Mouse (Mus musculus) adrenal gland, postnatal 14 days (tissue): ENCODE data around the gene Slc38a2. TPM values are rescaled to one million over a fixed set of nuclear protein-coding genes. Genes with fewer than 3 reads are reported as not detected.

Experiments
- DNase-seq: peaks from one replicate; pipeline ENCODE4 v3.0.0; 2021; ENCODE audit warnings: mixed read lengths
- total RNA-seq: library from RNA; stranded (reverse); gene quantifications from 2 replicates; pipeline ENCODE4 v1.2.3, GENCODE M21; 2021

Gene Slc38a2
- total RNA-seq, 1 experiment from 2014 or later: 167 TPM

DNA sequence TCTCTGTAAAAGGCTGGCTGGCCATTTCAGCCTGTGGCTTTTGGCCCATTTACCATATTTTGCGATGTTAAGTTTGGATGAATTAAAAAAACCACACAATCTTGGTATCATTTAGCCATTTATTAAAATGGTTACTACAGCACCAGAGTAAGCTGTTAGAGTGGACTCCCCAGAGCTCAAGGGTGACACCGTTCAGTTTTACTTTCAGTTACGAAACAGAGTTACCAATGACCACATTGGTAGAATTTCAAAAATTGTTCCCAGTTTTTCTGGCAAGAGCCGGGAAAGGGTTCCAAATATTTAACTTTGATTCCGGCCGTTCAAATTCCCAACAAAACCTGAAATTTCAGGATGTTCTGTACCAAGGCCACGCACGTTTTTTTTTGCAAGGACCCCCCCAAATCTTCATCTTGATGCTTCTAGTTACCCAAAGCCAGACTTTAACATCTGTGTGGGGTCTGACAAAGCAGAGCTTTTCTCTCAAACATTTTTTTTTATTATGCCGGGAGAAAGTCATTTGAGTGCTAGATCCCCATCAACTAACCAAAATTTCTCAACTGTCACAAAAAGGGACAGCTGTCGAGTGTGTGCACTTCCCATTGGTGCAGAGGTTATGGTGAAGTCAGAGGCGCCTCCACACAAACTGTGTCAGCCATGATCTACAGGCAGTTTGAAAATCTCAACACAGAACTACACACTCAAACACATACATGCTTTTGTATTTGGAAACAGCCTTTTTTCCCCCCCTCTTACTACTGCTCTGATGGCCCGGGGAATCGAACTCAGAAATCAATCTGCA lies 2.8 kb downstream of the Slc38a2 start:
- no peak for DNase-seq

DNA sequence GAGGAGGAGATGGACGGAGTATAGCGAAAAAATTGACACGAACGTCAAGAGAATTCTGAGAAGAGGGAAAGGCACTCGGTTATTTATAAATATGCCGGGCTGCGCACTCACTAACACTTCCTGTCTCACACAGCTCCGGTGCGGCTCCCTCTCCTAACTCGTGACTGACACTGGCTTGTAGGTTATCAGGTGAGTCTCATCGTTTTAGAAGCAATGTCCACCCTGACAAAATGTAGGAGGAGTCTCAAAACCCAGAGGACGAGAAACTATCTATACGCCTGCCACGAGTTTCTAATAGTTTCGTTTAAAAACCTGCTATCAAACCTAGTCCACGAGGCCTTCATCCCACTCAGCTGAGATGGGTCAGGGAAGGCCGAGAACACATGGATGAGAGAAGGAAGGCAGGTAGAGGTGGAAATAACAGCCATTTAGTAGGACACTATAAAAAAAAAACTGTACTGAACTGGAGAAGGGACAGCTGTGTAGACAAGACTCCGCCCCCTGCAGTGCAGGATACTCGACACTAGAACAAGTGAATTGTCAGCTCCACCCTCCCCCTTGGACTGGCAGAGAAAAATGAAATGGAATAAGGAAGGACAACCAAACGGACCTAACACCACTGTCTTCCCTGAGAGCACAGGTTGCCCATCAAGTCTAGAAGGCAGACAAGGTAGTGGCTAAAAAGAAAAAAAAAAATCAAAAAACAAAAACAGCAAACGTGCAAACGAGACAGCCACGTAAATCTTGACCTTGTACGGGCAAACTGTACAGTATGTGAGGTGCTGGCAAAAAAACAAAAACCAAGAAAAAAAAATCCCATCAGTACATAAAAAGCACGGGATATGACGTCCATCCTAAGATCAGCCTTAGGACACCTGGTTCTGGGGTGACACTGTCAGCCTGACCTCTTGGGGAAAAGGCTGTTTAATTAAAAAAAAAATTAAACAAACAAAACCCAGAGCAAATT lies 3.8 kb downstream of the Slc38a2 start:
- DNase-seq: peak; percentile 70

DNA sequence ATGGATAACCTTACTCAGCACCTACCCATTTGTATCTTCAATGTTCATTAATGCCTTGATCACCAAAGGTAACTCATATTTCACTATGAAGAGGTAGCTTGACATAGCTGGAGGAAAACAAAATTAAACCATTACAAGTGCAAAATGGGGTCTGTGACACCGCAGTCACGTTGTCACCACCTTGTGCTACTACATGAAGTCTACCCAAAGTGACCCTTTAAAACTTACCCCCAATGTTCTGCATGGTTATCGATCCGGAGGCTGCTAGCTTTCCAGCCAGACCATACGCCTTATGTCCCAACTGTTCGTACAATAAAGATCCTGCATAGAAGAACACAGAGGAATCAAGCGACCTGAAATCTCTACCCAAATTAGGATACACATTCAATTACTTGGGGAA lies 4.5 kb downstream of the Slc38a2 start:
- DNase-seq: no peak

DNA sequence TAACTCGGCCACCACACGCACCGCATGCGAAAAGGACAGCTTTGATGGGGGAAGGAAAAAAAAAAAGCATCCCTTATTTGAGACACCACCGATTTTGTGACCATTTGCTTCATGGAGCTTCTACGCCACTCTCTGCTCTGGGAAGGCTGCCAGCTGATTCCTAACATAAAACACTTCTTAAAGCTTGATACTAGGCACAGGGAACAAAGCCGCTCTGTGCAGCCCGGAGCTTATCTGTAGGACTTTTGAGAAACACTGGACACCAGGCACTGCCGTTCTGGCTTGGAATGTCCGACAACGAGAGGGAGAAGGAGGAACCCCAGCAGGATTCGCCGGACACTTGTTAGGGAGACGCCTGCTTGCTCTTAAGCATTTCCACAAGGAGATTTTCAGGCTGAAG lies 5.8 kb downstream of the Slc38a2 start:
- DNase-seq: peak; percentile 34

DNA sequence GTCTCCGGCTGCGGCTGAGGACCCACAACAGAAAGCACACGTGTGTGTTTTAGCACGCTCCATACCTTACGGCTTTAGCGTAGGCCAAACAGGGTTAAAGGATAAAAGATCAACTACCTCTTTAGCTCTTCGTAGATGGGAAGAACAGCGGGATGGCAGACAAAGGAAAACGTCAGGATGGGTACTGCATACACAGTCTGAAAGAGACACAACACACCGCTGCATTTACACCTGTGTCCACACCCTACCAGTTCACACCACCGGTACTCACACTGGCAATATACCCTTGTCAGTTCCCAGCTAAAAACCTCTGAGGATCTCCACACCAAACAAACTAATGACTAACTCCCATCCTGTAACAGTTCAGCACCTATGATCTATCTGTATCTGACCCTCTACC lies 7.1 kb downstream of the Slc38a2 start:
- DNase-seq: no peak

DNA sequence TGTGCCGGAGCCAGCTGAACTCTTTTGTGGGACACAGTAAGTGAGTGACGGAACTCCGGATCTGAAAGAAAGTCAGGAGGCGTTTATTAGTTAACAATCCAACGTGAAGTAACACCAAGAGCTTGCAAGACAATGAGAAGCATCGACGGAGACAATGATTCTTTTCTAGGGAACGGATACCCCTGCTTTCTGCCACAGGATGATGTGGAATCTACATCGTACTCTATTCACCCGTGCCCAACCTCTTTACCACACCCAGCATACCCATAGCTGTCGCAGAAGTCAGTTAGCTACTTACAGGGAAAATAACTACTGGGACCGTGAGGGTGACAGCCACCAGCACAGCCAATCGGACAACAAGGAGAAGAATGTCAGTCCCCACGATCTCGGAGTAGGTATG lies 8.1 kb downstream of the Slc38a2 start:
- DNase-seq: no peak

DNA sequence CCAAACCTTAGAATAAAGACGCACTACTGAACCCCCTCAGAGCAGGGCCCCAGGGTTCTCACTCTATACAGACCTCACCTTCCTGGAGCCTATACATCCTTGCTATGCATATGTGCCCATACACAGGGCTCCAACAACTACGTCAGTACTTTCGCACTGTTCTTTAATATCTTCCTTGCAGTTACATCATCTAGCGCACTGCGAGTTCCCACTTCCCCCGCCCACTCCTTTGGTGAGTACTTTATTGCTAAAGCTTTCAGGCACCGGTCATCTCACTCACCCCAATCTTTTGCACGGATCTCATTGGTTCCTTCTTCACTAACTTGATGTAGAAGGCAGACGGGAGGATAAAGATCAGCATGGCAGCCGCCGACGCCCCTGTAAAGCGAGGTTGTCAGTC lies 8.7 kb downstream of the Slc38a2 start:
- DNase-seq: no peak

DNA sequence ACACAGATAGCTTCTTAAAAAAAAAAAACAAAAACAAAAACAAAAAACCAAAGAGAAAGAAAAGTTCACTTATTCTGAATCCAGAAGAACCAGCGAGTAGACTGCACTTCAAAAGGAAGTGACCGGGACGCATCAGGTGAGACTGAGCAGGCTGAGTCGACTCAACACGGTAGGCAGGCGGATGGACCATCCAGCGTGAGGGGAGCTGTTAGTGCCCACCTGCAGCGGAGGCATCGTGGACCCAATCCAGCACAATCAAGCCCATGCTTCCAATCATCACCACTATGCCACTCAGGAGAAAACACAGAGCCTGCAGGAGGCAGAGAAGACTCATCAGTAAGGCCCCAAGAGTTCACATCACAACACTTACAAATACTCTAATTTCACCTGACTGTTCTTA lies 9.6 kb downstream of the Slc38a2 start:
- DNase-seq: no peak

DNA sequence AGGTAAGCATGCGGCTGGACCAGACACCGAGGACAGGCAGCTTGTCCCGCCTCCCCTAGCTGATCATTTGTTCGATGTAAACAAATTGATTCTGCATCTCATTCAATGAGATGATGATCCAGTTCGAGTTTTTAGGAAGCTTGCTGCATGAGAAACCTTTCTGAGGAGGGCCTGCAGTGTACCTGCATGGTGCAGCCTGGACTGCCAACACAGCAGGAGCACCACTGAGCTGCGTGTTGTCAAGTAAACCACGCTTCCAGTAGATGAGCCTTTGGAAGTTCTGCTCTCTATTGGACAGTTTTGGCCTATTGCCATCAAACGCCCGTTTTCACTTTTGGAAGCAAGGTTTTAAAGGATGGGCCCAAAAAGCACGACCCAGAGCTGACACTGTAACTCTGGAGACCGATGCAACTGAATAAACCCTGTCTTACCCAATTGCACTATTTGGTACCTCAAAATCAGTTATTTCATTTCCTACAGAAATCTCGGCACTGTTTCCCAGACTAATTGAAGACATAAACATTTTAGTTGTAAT lies 10.7 kb downstream of the Slc38a2 start:
- DNase-seq: no peak

DNA sequence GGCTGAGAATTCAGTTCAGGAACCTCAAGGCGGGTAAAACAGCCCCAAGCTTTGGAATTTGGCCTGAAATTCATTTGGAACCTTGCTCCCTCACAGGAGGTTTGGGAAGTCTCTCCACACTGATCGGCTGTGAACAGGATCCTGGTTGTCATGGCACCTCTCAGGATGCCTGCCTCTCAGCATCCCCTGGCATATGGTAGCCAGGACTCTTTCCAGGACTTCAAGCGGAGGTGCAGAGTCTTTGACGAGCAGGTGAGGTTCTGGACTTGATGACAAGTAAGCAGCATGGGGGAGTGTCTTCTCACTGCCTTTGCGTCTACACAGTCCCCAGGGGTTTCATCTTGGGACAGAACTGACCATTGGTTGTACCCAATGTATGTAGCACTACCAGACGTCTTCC lies 11.5 kb downstream of the Slc38a2 start:
- DNase-seq: no peak

DNA sequence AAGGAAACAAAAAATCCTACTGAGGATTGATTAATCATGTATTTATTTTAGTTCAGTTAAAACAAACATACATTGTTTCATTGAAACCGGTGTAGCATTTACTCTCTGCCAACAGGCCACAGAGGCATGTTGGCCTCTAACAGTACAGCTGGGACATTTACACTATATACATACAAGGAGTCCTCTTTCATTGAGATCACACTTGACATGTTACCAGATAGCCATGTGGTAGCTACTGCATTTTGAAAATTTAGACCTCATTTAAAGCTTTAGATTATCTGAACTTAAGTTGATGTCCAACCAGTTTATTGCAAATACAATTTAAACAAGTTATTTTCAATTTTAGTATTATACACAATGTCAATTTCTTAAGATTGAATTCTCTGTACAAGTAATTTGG lies 12.2 kb downstream of the Slc38a2 start:
- DNase-seq: no peak

DNA sequence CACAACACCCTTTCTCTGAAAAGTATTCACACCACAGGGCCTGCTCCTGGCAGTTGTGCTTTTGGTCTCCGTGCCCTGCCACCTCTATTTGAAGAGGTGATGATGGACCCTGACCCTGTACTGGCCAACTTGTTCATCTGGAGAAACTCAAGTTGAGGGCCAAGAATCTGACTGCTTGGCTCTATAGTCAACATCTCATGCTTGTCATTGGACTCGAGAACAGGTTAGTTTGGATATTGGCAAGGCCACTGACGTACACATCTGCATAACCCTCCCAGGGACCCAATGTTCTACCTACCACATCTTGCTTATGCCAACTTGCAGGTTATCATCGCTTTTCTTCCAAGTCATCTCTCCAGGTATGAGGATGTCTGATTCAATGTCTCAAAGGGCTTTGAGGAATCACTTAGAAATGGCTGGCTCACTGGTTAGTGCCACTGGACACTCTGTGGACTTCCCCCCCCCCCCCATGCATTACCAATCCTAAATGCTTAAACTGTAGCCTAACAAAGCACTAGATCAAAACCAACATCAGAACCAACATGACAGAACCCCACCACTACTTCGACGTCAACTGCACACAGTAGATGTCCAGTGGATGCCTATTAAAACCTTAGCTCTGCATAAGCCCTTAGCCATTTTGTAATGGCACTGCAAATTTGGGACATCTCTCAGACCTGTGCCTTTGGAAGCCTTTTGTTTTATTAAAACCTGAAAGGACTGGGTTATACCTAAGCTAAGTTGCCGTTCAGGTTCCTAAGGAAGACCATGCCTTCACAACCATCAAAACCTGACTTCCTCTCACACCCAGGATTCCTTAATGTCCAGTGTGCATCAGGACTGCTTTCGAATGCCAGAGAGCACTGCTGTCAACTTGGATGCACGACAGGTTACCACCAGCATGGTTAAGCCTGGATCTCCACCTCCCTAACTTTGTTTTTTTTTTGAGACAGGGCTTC lies 13.1 kb downstream of the Slc38a2 start:
- DNase-seq: no peak

DNA sequence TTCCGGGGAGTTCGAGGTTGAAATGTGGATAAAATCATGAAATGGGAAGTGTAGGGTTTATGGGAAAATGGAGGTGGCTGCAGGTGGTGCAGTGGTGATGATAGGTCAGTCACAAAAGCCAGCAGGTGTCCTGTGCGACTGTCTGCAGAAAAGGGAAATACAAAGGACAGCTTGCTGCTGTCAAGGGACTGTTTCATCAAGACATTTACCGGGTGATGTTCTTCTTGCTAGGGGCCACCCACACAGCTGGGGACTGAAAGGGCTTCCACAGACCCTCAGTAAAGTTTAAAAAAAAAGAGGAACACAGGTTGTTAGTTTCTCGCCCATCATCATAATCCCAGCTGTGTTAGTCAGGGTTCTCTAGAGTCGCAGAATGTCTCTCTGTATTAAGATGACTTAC lies 14.3 kb downstream of the Slc38a2 start:
- DNase-seq: no peak

DNA sequence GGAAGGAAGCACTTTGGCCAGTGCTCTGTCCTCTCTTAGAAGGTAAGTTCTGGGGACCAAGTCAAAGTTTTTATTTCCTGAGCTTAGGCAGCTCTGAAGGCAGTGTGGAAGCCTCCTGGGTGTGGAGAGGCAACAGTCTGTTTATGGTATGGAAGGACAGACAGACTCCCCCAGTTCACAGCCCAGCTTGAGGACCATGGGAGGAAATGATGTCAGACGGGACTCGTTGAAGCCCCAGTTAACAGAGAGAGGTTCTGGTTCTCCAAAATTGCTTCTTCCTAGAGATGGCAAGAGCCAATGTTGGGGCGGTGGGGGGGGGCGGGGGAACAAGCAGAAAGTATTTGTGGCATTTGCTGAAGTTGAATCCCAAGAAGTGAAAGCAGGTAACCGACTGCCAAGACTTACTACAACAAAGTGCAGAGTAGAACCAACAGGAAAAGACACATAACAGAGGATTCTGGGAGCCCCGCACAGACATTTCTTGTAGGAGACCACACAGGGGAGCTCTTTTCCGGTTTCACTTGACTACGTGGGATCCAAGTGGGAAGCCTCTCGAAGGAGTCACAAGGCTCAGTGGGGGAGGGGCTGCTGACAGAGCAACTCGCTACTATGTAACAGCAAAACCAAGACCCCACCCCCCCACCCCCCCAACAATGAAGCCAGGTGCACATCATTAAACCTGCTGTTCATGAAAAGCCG lies 15.2 kb downstream of the Slc38a2 start:
- peak; percentile 74 for DNase-seq

DNA sequence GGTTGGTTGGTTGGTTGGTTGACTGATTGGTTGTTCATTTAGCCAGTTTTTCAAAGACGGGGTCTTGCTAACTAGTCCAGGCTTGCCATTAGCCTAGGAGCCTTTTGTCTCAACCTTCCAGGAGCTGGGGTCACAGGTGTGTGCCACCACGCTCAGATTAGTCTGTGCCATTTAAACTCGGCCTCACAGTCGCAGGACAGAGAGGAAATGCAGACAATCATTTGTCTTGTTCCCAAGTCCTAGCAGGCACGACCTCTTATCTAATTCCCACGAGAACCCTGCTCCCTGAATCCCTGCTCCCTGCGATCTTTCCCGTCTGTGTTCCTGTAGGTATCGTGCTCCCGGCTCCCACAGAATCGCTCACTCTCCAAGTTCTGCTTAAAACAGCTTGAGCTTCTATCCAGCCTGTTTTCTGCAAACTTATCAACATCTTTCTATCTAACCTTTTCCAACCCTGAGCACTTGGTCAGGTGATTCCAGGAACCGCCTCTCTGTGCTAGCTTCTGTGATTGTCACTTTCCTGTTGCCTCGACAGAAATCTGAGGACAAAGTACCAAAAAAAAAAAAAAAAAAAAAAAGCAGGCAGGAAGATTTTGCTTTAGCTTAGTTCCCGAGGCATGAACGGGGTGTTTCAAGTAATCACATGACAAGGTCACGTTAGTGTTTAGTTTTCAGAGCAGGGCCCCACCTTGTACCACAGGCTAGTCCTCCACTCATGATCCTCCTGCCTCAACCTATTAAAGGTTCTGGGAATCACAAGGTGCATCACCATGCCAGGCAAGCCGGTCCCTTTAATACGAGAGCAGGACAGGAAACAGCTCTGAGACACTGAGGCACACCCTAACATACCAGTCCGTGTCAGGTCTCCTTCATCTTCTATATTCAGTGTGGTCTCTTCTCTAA lies 20.4 kb downstream of the Slc38a2 start:
- no peak for DNase-seq

DNA sequence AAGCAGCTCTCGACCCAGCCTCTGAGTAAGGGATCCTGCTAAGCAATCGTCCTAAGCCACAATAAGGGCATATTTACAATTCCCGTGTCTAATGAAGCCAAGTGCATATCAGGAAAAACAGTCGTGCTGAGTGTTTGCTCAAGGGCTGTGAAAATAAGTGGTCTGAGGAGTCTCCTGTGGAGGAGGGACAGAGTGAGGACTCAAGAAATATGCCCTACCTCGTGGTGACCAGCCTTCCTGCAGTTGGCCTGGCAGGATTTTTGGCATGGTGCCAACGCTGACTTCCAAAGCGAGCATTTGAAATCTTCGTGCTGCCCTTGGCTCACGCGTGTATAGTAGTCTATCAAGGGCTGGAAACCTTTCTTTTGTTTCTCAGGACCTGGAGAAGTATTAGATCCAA lies 23.0 kb downstream of the Slc38a2 start:
- peak; percentile 79 for DNase-seq

DNA sequence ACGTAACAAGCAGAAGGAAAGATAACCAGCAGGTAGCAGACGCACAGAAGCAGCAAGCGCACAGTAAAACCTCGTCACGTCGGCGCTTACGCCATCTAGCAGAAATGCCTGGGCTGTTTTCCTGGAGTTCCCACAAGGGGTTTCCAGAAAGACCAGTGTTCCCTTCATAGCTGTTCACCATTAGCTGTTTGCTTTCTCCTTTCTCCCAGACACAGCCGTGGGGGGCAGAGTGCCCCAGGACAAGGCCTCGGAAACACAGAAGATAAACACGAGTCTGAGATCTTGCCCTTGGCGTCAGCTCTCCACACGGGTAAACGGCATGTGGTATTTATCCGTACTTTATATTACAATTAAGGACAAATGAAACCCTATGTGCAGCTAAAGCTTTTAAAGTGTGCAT lies 23.8 kb downstream of the Slc38a2 start:
- DNase-seq: no peak

DNA sequence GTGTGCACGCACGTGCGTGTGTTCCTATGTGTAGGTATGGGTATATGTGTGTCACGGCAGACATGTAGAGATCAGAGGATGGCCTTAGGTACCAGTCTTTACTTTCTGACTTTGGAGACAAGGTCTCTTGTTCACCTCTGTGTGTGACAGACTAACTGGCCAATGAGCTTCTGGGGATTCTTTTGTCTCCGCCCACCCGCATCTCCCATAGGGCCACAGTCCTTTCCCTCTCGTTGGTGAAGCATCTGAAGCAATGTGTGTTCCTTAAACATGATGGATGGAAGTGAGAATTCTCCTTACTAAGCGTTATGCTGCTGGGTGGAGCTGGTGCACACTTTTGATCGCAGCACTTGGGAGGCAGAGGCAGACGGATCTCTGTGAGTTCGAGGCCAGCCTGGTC lies 24.5 kb downstream of the Slc38a2 start:
- DNase-seq: no peak

DNA sequence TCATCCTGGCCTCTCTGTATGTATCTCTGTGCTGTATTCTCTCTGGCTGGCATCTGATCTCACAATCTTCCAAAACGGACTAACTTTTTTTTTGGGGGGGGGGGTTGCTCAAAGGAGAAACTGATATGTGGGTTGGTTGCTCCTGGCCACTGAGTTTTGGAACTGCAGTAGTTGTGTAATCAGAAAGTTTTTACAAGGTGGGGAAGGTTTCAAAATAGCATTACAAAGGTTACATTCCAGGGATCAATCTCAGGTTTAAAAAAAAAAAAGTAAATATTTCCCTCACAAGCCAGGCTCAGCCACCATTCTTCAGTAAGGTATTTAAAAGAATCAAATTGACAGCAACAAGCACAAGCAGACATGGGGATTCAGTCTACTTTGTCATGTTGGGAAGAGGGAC lies 25.4 kb downstream of the Slc38a2 start:
- DNase-seq: no peak

DNA sequence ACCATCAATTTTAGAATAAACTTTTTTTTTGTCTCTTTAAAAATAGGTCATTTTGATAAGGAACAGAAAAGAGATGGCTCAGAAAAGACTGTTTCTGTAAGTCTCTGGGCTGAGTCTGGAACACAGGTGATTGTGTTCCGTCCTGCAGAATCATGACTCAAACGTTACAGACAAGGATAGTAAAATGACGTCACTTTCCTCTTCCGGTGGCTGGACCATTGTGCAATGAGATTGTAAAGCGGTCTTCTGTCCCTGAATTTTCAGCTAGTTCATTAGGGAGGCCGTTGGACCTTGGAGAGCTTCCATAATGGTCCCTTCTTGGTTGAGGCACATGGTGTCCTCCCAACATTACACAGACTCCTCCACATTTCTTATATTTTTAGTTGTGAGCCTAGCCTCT lies 29.8 kb downstream of the Slc38a2 start:
- no peak for DNase-seq
